Mouse (Mus musculus) spleen, adult 2 months (tissue): ENCODE measurements at regions not wholly inside any gene's neighbourhood (a gene's known extent, or its start where the extent isn't known, plus 50 kb on each side); places are given as distances from the start of the nearest gene placed in this dataset.

Experiments
- CTCF ChIP-seq: fragments of 200-500 bp; IDR thresholded peaks from 2 replicates; pipeline ENCODE4 v1.5.1; 2011; ENCODE audit warnings: mild to moderate bottlenecking, inconsistent platforms; ENCODE audit not compliant: insufficient read depth, insufficient read length, insufficient replicate concordance; ENCODE audit errors: extremely low read depth
- POLR2A ChIP-seq: fragments of 200-500 bp; IDR thresholded peaks from 2 replicates; pipeline ENCODE4 v1.6.1; 2011; ENCODE audit warnings: low read depth, low read length, inconsistent platforms

- TF ChIP-seq POLR2A, result no peak
- TF ChIP-seq CTCF, result no peak
Observed at GRCm38 (mm10) chr10:60936659-60937516, 105.5 kb upstream of the Unc5b start.
